Mouse (Mus musculus) stomach, postnatal 0 days (tissue): ENCODE measurements around the gene Timm8a2. TPM values are rescaled to one million over a fixed set of nuclear protein-coding genes. Genes with fewer than 3 reads are reported as not detected.

Experiments
- ATAC-seq: fragments of 200-750 bp; cut with Nextera tagmentation; 2 replicates; pipeline ENCODE4 v1.8.0; 2017; ENCODE audit not compliant: low FRiP score, low TSS enrichment
- DNase-seq: peaks from one replicate; pipeline ENCODE4 v3.0.0-alpha.2; 2016; ENCODE audit warnings: low spot score
- H3K27ac ChIP-seq: fragments of 300-500 bp; sonication (generic); replicated peaks from 2 replicates; pipeline ENCODE4 v1.5.1; 2014; ENCODE audit warnings: mild to moderate bottlenecking, control low read depth
- H3K27me3 ChIP-seq: fragments of 300-500 bp; sonication (generic); 2 replicates; pipeline ENCODE4 v1.6.1; 2014; ENCODE audit warnings: low read length; ENCODE audit not compliant: control insufficient read depth, insufficient read depth
- H3K36me3 ChIP-seq: fragments of 300-500 bp; sonication (generic); 2 replicates; pipeline ENCODE4 v1.6.1; 2014; ENCODE audit warnings: low read length, mixed read lengths; ENCODE audit not compliant: control insufficient read depth, insufficient read depth
- H3K4me1 ChIP-seq: fragments of 300-500 bp; sonication (generic); replicated peaks from 2 replicates; pipeline ENCODE4 v1.6.1; 2014; ENCODE audit warnings: antibody characterized with exemption; ENCODE audit not compliant: control insufficient read depth, insufficient read depth
- H3K4me2 ChIP-seq: fragments of 300-500 bp; sonication (generic); replicated peaks from 2 replicates; pipeline ENCODE4 v1.6.1; 2014; ENCODE audit warnings: low read depth, mild to moderate bottlenecking, control low read depth, moderate library complexity
- H3K4me3 ChIP-seq: fragments of 300-500 bp; sonication (generic); 2 replicates; pipeline ENCODE4 v1.5.1; 2014; ENCODE audit warnings: low read depth, low read length, control low read depth
- H3K9ac ChIP-seq: fragments of 300-500 bp; sonication (generic); 2 replicates; pipeline ENCODE4 v1.6.1; 2014; ENCODE audit warnings: mild to moderate bottlenecking, low read length, control low read depth, mixed read lengths
- H3K9me3 ChIP-seq: fragments of 300-500 bp; sonication (generic); 2 replicates; pipeline ENCODE4 v1.6.1; 2016; ENCODE audit warnings: low read length; ENCODE audit not compliant: control insufficient read depth
- CTCF ChIP-seq: IDR thresholded peaks from 2 replicates; pipeline ENCODE4 v1.5.1; 2016; ENCODE audit warnings: antibody characterized with exemption, low read depth, mild to moderate bottlenecking, moderate library complexity
- EP300 ChIP-seq: optimal IDR thresholded peaks from 2 replicates; pipeline ENCODE3; 2016; ENCODE audit warnings: antibody characterized with exemption
- WGBS: fragments of 180-500 bp; shearing (Covaris S2); extraction: QIAGEN DNeasy Blood & Tissue Kit; methylation state at CpG from one replicate; pipeline ENCODE4 v1.1.7; 2014; 5-methylcytosine and 5-hydroxymethylcytosine counted together
- polyA plus RNA-seq: library from polyadenylated mRNA; unstranded; fragments of >200 nt; fragmentation: Nextera tagmentation; extraction: Ambion mirVana; gene quantifications from 2 replicates; pipeline ENCODE4 v1.2.1, GENCODE M21; 2015

Timm8a2 gene
- polyA plus RNA-seq, 1 experiment from 2014 or later, result not detected

GRCm38 (mm10) chr14:122003812-122004211 lies 30.7 kb upstream of the Timm8a2 start:
- DNase-seq (no peak), ATAC-seq (0 out of 2 replicates have a peak, but pooled peaks have one; percentile 15)
- Histone ChIP-seq H3K27me3 (no peaks in the 10 kb centered on the region), H3K36me3 (no peaks in the 10 kb centered on the region), H3K4me1 (no peaks in the 10 kb centered on the region), H3K9ac (no peak overlapping the region), H3K4me2 (no peak overlapping the region), H3K9me3 (no peaks in the 10 kb centered on the region), H3K4me3 (no peak overlapping the region), H3K27ac (no peak overlapping the region)
- TF ChIP-seq EP300 (no peak), CTCF (no peak)

GRCm38 (mm10) chr14:122008261-122008660 lies 26.2 kb upstream of the Timm8a2 start:
- 87% methylated on average over 4 of the region's 4 CpGs for WGBS
- DNase-seq (no peak), ATAC-seq (no peak)
- Histone ChIP-seq H3K9ac (no peak overlapping the region), H3K36me3 (no peaks in the 10 kb centered on the region), H3K4me3 (no peak overlapping the region), H3K4me2 (no peak overlapping the region), H3K27ac (no peak overlapping the region), H3K27me3 (no peaks in the 10 kb centered on the region), H3K9me3 (no peaks in the 10 kb centered on the region), H3K4me1 (no peaks in the 10 kb centered on the region)
- TF ChIP-seq EP300 (no peak), CTCF (no peak)

GRCm38 (mm10) chr14:122009502-122009901 lies 25.0 kb upstream of the Timm8a2 start:
- H3K36me3 ChIP-seq, result no peaks in the 10 kb centered on the region
- no peaks in the 10 kb centered on the region for H3K27me3 ChIP-seq
- no peak for DNase-seq
- H3K4me3 ChIP-seq, result no peak overlapping the region
- no peak overlapping the region for H3K4me2 ChIP-seq
- H3K4me1 ChIP-seq, result no peaks in the 10 kb centered on the region
- no peak overlapping the region for H3K27ac ChIP-seq
- TF ChIP-seq CTCF, result no peak
- no peak for TF ChIP-seq EP300
- WGBS, result 86% methylated on average over 13 of the region's 13 CpGs
- ATAC-seq, result no peak
- no peaks in the 10 kb centered on the region for H3K9me3 ChIP-seq
- no peak overlapping the region for H3K9ac ChIP-seq

- H3K4me3 ChIP-seq, result no peak overlapping the region
- no peaks in the 10 kb centered on the region for H3K27me3 ChIP-seq
- peak overlapping the region; percentile 49; the same call in 1 of the 2 replicates for H3K27ac ChIP-seq
- no peak overlapping the region for H3K9ac ChIP-seq
- H3K36me3 ChIP-seq, result no peaks in the 10 kb centered on the region
- H3K9me3 ChIP-seq, result no peaks in the 10 kb centered on the region
- TF ChIP-seq EP300, result no peak
- no peak for TF ChIP-seq CTCF
- DNase-seq (no peak), ATAC-seq (no peak)
- no peak overlapping the region for H3K4me2 ChIP-seq
- no peaks in the 10 kb centered on the region for H3K4me1 ChIP-seq
- WGBS, result 51% methylated on average over 7 of the region's 7 CpGs
Measured at GRCm38 (mm10) chr14:122010301-122010700, 24.2 kb upstream of the Timm8a2 start.

GRCm38 (mm10) chr14:122011768-122012167 lies 22.7 kb upstream of the Timm8a2 start:
- 93% methylated on average over 8 of the region's 8 CpGs for WGBS
- no peak for ATAC-seq
- Histone ChIP-seq H3K4me3 (no peak overlapping the region), H3K27me3 (no peaks in the 10 kb centered on the region), H3K27ac (no peak overlapping the region), H3K4me2 (no peak overlapping the region), H3K4me1 (no peaks in the 10 kb centered on the region), H3K9me3 (no peaks in the 10 kb centered on the region), H3K9ac (no peak overlapping the region), H3K36me3 (no peaks in the 10 kb centered on the region)
- DNase-seq, result no peak
- TF ChIP-seq EP300 (no peak), CTCF (no peak)

- ATAC-seq (no peak), DNase-seq (no peak)
- Histone ChIP-seq H3K4me2 (no peak overlapping the region), H3K27ac (no peak overlapping the region), H3K9me3 (no peaks in the 10 kb centered on the region), H3K9ac (no peak overlapping the region), H3K36me3 (no peaks in the 10 kb centered on the region), H3K4me3 (no peak overlapping the region), H3K4me1 (no peaks in the 10 kb centered on the region), H3K27me3 (no peaks in the 10 kb centered on the region)
- no peak for TF ChIP-seq CTCF
- no peak for TF ChIP-seq EP300
- WGBS, result 66% methylated on average over 5 of the region's 5 CpGs
Measured at GRCm38 (mm10) chr14:122012193-122012592, 22.3 kb upstream of the Timm8a2 start.
